Mouse (Mus musculus) urinary bladder, adult 2 months (tissue): ENCODE measurements around the gene Stk17b. TPM values are rescaled to one million over a fixed set of nuclear protein-coding genes. Genes with fewer than 3 reads are reported as not detected.
"Not testable (repeated sequence)": the region's sequence is repeated elsewhere in the genome, so short reads cannot be mapped to it uniquely, and the experiment has no call there.

Experiments used
- DNase-seq: peaks from one replicate; pipeline ENCODE4 v3.0.0; 2022; ENCODE audit warnings: low spot score
- polyA plus RNA-seq: library from polyadenylated mRNA; depleted of rRNA; stranded (reverse); fragments of >200 nt; gene quantifications from 2 replicates; pipeline ENCODE4 v1.2.3, GENCODE M21; 2012

Stk17b gene
- polyA plus RNA-seq, 1 experiment: 21.8 TPM

GRCm38 (mm10) chr1:53782079-53782478, 2.9 kb downstream of the Stk17b start:
- no peak for DNase-seq

GRCm38 (mm10) chr1:53781311-53781710, 3.7 kb downstream of the Stk17b start:
- DNase-seq: no peak

- no peak for DNase-seq
Observed at GRCm38 (mm10) chr1:53776176-53776905, 8.7 kb downstream of the Stk17b start.

DNA sequence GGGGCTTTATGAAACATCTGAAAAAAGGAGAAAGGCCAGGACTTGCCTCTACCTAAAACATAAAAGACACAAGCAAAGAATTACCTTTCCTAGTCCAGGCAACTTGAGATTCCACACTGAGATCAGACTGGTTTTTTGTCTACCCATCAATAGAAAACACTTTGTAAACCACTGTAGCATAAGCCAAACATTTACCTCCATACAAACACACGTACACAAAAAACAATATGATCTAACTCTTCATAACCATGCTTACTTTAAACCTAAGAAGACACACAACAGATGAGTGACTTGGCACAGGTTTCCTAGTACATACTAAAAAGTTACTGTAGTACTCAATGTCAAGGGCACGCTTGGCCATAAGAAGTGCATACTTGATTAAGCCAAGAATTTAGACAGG, 9.5 kb downstream of the Stk17b start:
- no peak for DNase-seq

DNA sequence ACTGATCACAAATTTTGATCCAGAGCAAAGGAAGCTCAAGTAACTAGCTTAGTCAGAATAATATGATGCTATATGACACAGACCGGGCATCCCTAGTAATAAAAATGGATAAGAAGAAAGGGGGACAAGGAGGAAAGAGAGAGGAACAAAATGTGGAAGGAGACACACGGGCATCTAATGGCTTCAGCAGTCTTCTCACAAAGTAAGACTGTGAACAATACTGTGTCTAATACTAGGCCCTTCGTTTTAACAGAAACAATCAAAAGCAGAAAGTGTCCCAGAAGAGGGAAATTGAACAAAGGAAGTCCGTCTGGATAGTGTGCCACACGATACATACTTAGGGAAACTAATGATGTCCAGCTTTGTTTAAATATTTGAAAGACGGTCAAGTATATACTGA, 10.0 kb downstream of the Stk17b start:
- DNase-seq: no peak

- DNase-seq: no peak
Observed at GRCm38 (mm10) chr1:53774571-53774970, 10.5 kb downstream of the Stk17b start.

DNA sequence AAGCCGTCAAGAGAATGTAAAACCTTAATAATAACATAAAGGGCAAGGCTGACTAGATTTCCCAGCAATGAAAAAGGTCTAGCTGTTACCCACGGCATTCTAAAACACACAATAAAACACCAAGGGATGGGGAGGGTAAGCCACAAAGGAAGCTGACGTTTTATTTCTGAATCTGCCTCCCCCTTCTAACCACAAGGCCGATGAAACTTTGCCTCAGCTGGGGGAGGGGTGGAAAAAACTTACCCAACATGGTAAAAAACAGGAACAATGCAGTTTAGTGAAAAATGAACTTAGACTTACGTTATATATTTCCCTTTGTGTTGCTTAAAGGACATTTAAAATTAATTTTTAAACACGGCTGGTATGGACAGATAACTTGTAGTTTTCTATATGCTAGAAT, 11.0 kb downstream of the Stk17b start:
- no peak for DNase-seq

DNA sequence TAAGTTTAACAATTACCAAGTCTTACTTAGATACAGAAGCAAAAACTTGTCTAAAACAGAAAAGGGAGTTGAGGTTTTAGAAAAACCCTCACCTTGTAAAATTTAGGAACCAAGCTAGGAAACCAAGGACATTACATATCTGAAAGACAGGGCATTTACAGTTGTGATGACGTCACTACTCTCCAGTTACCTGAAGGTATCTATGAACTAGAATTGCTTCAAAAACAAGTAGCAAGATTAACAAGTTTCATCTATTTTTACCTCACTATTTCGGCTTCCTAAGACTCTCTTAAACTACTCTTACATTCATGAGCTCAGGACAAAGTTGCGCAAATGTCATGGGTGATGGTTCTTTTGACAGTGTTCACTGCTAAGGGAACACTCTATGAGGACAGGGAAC, 12.1 kb downstream of the Stk17b start:
- DNase-seq: no peak

DNA sequence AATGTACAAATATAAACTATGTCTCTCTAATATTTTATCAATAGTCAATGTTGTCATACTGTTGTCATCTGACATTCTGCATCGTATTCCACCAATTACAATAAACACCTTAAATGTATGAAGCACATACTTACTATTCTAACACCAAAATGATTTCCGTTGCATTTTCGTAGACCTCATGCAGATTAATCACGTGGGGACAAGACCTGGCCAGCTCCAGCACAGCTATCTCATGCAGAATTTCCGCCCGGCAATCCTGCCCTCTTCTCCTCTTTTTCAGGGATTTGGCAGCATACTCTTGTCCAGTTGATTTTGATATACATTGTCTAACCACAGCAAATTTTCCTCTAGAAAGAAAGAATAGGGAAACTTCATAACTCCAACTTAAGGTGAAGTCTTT, 13.5 kb downstream of the Stk17b start:
- no peak for DNase-seq

- DNase-seq: no peak
Observed at GRCm38 (mm10) chr1:53766112-53766511, 18.9 kb downstream of the Stk17b start.

DNA sequence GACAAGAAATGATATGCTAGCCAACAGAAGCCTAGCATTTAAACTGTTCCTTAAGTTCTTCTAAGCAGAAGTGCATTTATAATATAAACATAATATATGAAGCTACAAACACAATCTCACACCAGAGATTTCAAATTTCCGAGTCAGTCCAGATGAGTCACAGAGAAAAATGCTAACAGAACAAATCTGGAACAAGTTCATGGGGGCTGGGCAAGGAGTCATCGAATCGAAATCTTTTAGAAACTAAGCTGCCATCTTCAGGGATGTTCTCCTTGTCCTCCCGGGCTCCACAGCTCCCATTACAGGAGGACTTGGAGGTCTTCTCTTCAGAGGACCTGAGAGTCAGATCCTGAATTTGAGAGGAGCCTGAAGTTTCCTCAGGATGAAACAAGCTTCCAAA, 27.7 kb downstream of the Stk17b start:
- DNase-seq: no peak

DNA sequence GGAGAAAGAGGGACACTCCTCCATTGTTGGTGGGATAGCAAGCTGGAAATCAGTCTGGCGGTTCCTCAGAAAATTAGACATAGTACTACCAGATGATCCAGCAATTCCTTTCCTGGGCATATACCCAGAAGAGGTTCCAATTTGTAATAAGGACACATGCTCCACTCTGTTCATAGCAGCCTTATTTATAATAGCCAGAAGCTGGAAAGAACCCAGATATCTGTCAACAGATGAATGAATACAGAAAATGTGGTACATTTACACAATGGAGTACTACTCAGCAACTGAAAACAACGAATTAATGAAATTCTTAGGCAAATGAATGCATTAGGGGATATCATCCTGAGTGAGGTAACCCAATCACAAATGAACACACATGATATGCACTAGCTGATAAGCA, 31.5 kb downstream of the Stk17b start:
- DNase-seq: not testable (repeated sequence)

- no peak for DNase-seq
Observed at GRCm38 (mm10) chr1:53751144-53751543, 33.9 kb downstream of the Stk17b start.

DNA sequence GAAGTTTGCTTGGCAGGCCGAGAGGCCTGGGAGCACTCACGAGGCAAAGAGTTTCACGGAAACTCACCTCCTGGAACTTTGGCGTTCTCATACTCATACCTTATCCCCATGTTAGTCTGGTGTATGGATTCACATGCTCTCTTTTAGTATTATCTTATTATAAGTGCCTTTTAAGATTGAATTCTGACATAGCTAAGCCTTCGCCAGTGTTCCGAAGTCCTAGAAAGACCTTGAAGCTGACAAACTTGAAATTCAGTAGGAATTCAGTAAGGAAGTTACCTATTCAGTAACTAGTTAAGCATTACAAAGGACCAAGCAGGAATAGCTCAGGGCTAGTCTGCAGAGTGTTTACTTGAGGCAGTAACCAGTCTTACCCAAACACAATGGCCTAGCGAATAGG, 34.3 kb downstream of the Stk17b start:
- DNase-seq: not testable (repeated sequence)

DNA sequence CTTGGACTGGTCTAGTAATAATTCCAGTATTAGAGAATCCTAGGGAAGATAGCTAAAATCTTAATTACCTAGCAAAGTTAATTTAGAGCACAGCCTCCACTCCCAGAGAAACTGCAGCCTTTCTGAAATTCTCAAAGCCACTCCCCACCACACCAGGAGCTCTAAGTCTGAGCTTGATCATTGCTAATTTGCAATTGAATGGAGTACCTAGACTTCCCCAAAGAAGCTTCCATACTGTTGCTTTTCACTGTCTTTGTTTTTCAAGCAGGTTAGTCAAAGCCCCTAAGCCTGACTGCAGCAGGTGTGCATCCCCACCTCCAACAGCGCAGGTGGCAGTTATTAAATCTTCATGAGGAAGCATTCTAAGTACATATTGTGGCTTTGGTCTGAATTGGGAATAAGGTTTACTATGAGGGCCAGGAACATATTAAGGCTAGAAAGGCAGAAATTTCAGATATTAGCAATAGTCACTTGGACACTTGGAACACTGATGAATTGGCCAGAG, 35.1 kb downstream of the Stk17b start:
- DNase-seq: not testable (repeated sequence)

GRCm38 (mm10) chr1:53748571-53748970, 36.5 kb downstream of the Stk17b start:
- no peak for DNase-seq

GRCm38 (mm10) chr1:53746001-53746400, 39.0 kb downstream of the Stk17b start:
- DNase-seq: no peak

DNA sequence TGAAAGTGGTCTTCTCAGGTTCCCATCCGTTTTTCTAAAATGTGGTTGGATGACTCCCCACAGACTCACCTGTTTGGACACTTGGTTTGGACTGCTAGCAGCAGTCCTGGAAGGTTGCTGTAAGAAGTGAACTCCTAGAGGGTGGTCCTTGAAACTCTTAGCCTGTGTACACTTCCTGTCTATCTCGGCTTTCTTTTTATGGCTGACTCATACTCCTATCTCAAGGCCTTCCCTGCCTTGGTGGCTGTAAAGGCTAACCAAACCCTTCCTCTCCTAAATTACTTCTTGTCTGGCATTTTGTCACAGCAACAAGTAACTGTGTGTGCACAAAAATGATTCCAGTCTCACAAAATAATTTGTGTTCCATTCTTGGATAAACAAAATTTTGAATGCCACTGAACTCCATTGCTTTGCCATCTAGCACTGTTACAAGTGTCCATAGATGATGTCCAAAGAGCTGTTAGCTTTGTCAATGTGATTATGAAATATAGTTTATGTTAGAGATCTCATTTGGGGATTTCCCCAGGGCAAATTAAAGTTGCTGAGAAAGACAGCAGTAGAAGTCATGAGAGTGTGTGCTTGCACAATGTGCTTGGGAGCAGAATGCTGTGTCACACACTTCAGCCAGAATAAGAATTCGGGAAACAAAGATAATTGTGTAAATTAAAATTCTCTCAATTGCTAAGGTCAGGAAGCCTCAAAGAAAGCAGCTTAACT, 43.1 kb downstream of the Stk17b start:
- no peak for DNase-seq

GRCm38 (mm10) chr1:53740777-53741336, 44.2 kb downstream of the Stk17b start:
- DNase-seq: no peak

DNA sequence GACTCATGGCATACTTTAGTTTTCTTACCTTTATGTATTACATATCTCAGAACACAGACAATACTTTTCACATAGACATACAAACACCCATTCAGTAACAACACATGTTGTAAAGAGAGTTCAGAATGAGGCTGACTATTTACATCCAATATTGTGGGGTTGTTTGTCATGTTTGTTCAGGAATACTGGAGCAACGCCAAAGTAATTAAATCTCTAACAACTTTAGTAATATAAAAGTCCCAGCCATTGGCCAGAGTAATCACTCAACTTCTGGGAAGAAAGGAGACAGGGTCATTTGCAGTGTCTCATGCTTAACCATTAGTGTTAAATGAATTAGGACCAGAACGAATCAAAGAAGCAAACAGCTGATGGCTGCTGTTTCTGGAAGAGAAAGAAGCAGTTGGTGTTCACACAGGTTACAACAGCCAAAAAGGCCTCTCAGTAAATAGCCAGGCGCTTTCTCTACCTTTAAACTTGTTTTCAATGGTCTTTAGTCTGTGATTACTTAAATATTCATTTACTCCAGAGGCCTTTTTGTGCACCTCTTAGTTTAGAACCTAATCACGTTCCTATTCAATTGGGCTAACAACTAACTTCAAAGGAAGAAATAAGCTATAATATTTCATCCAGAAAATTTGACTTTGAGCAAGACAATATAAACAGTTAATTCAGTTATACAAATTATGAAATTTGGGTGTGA, 44.8 kb downstream of the Stk17b start:
- not testable (repeated sequence) for DNase-seq

DNA sequence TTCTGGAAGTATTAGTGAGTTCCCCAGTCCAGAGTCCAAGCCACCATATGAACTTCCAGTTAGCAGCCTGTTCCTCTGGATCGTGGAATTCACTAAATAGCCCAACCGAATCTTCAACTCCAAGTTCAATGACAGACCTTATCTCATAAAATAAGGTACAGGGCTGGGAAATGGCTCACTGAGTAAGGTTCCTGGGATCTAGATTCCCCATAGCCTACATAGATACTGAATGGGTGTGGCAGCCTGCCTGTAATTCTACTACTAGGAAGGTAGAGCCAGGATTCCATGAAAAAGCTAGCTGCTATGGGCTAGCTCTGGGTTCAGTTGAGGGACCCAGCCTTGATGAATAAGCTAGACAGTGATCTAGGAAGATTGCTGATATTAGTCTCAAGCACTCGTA, 48.4 kb downstream of the Stk17b start:
- DNase-seq: no peak

- no peak for DNase-seq
Observed at GRCm38 (mm10) chr1:53728489-53729225, 56.4 kb downstream of the Stk17b start.
